Mouse (Mus musculus) heart, adult 2 months (tissue): Measurements from ENCODE around the gene Setd1b.

ENCODE experiments used
- CTCF ChIP-seq: fragments of 200-600 bp; IDR thresholded peaks from 2 replicates; pipeline ENCODE4 v1.8.1; 2022; ENCODE audit warnings: antibody characterized with exemption, mild to moderate bottlenecking, moderate library complexity
- POLR2A ChIP-seq: fragments of 200-500 bp; IDR thresholded peaks from 2 replicates; pipeline ENCODE4 v1.6.1; 2011; ENCODE audit warnings: mild to moderate bottlenecking, low read depth, low read length, control low read depth; ENCODE audit not compliant: insufficient read depth

- TF ChIP-seq POLR2A: no peak
- TF ChIP-seq CTCF: no peak
These were observed 2.0 kb upstream of the Setd1b start for GRCm38 (mm10) chr5:123139722-123140627.
